Mouse (Mus musculus): ENCODE results near the gene Prdm10. TPM values are rescaled to one million over a fixed set of nuclear protein-coding genes. Genes with fewer than 3 reads are reported as not detected.

Prdm10 gene
- total RNA-seq, 2 experiments from 2014 or later = 20.4 to 20.7 TPM

- no peak for DNase-seq (ENCODE audit: low spot score in 2 of 2)
Measured at GRCm38 (mm10) chr9:31262226-31263105, 17.9 kb upstream of the Prdm10 start.

GRCm38 (mm10) chr9:31266013-31266659 is 14.2 kb upstream of the Prdm10 start:
- DNase-seq (ENCODE audit: low spot score in 2 of 2) = no peak

GRCm38 (mm10) chr9:31271221-31272015 is 8.9 kb upstream of the Prdm10 start:
- no peak for DNase-seq (ENCODE audit: low spot score in 2 of 2)

- no peak for DNase-seq (ENCODE audit: low spot score in 2 of 2)
Measured at GRCm38 (mm10) chr9:31272160-31272559, 8.2 kb upstream of the Prdm10 start.

- DNase-seq (ENCODE audit: low spot score in 2 of 2) = no peak
Measured at GRCm38 (mm10) chr9:31278651-31279050, 1.7 kb upstream of the Prdm10 start.

- DNase-seq (ENCODE audit: low spot score in 2 of 2) = no peak
Measured at GRCm38 (mm10) chr9:31279306-31279705, 1.0 kb upstream of the Prdm10 start.

- no peak for DNase-seq (ENCODE audit: low spot score in 2 of 2)
Measured at GRCm38 (mm10) chr9:31279885-31280365, 413 bp upstream of the Prdm10 start.

- peak; percentile 57 to 76 for DNase-seq (ENCODE audit: low spot score in 2 of 2)
Measured at GRCm38 (mm10) chr9:31281011-31281662, 799 bp downstream of the Prdm10 start.

- peak in 1 of 2 experiments; percentile 12 for DNase-seq (ENCODE audit: low spot score in 2 of 2)
Measured at GRCm38 (mm10) chr9:31281663-31282015, 1.3 kb downstream of the Prdm10 start.

GRCm38 (mm10) chr9:31282536-31282935 is 2.2 kb downstream of the Prdm10 start:
- DNase-seq (ENCODE audit: low spot score in 2 of 2) = no peak

- DNase-seq (ENCODE audit: low spot score in 2 of 2) = no peak
Measured at GRCm38 (mm10) chr9:31283044-31283443, 2.7 kb downstream of the Prdm10 start.

GRCm38 (mm10) chr9:31283911-31284310 is 3.6 kb downstream of the Prdm10 start:
- no peak for DNase-seq (ENCODE audit: low spot score in 2 of 2)

- peak; percentile 19 to 32 for DNase-seq (ENCODE audit: low spot score in 2 of 2)
Measured at GRCm38 (mm10) chr9:31290201-31290862, 10.0 kb downstream of the Prdm10 start.

- no peak for DNase-seq (ENCODE audit: low spot score in 2 of 2)
Measured at GRCm38 (mm10) chr9:31291978-31292377, 11.6 kb downstream of the Prdm10 start.

- DNase-seq (ENCODE audit: low spot score in 2 of 2) = no peak
Measured at GRCm38 (mm10) chr9:31293208-31293607, 12.9 kb downstream of the Prdm10 start.

- DNase-seq (ENCODE audit: low spot score in 2 of 2) = no peak
Measured at GRCm38 (mm10) chr9:31295311-31295710, 15.0 kb downstream of the Prdm10 start.

GRCm38 (mm10) chr9:31296293-31296692 is 16.0 kb downstream of the Prdm10 start:
- peak in 1 of 2 experiments; percentile 7 for DNase-seq (ENCODE audit: low spot score in 2 of 2)

GRCm38 (mm10) chr9:31298751-31299150 is 18.4 kb downstream of the Prdm10 start:
- DNase-seq (ENCODE audit: low spot score in 2 of 2) = no peak

GRCm38 (mm10) chr9:31300525-31300924 is 20.2 kb downstream of the Prdm10 start:
- DNase-seq (ENCODE audit: low spot score in 2 of 2) = no peak

GRCm38 (mm10) chr9:31301107-31301506 is 20.8 kb downstream of the Prdm10 start:
- DNase-seq (ENCODE audit: low spot score in 2 of 2) = no peak

All from left cerebral cortex, adult 18-20 months (tissue).